Mouse (Mus musculus) cerebellum, adult 9-10 months (tissue): ENCODE measurements around the gene Epha5.
A peak's percentile ranks its signal among the peaks of the same experiment; 100 is the strongest.

Experiments
- DNase-seq: peaks from one replicate; pipeline ENCODE4 v3.0.0; 2022

The Epha5 gene

GRCm38 (mm10) chr5:84417062-84417879, at the start of gene Epha5:
Epha5 (minus strand) TSS chr5:84417382.
- DNase-seq = peak; percentile 32

DNA sequence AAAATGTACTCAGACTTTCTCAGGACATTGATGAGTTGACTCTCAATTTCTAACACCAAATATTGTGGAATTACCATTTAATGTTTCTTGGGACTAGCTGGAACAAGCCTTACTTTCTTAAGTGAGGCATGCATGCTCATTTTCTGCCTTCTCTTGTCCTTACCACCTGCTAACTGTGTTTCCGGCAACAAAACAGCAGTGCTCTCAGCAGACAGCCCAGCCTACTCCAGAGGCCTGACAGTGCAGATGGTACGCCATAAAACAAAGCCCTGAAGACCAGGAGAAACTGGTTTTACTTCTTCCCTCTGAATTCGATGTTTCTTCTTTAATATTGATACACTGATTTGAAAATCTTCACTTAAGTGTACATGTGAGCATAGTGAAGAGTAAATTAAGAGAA, 39.0 kb upstream of the Epha5 start:
- DNase-seq = no peak

GRCm38 (mm10) chr5:84454641-84455040, 37.5 kb upstream of the Epha5 start:
- DNase-seq = no peak

- no peak for DNase-seq
Measured at GRCm38 (mm10) chr5:84453839-84454238, 36.7 kb upstream of the Epha5 start.

DNA sequence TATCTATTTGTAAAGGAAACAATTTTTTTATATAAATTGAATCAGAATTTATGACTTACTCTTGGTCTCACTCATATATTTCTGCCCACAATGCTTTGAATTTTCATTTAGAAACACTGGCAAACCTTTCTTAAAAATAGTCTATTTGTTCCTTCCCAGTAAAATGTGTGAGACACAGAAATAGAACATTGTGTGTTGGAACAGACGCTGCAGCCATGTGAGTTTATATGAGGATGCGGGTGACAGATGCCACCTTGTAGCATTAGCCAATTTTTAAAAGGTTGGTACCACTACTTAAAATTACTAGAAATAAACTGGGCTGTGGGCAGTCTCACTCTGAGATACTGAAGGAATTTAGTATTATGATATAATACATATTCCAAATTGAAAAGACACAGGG, 23.1 kb upstream of the Epha5 start:
- no peak for DNase-seq

DNA sequence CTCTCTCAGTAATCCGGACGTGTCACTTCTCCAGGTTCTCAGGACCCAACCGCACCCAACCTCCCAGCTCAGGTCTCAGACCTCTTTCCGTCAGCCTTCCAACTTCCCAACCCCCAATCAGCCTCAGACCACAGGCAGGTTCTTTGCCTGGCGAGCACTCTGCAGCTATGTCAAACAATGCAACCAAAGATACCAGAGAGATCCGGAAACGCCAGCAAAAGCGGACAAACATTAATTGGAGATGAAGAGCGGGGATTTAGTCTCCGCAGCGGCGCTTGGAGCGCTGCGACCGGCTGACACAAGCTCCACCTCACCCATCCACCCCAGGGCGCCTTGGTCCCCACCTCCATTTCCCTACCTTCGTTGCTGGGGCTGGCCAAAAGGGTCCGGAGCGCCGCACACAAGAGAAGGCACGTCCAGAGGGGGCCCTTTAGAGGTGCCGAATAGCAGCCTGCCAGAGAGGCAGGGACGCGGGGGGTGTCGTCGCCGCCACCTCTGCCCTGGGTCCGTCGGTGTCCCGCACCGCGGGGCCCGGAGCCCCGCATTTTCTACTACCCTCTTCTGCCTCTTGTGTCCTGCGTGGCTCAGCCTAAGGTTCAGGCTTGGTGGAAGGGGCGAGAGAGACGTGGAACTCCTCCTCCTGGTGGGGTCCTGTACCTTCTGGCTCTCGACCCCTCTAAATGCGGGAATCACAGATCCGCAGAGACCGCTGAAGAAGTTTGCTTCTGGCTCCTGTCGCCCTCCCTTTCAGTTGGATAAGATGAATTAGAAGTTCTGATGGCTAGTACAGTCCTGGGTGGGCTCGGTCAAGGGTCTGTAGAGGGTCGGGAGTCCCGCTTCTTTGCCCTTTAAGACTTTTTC, 991 bp downstream of the Epha5 start:
- no peak for DNase-seq

DNA sequence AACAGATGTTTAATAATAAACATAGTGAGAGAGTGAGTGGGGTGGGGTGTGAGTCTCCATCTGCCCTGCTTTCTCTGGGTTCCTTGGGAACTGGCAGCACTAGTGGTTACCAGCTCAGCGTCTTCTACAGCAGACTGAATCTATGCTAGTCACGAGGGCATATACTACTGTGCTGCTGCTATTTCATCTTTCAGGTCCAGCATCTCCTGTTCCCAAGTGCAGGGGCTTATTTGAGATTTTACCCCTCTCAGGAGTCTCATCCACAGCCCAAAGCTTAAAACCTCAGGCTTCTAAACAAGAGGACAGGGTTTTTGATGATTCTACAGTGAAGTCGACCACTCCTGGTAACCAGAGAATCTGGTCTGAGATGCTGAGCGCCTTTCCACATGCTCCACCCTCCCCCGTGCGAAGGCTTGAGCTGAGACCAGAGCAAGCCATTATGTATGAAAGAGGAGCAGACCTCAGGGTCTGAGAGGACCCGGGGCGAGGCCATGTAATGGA, 2.2 kb downstream of the Epha5 start:
- no peak for DNase-seq

DNA sequence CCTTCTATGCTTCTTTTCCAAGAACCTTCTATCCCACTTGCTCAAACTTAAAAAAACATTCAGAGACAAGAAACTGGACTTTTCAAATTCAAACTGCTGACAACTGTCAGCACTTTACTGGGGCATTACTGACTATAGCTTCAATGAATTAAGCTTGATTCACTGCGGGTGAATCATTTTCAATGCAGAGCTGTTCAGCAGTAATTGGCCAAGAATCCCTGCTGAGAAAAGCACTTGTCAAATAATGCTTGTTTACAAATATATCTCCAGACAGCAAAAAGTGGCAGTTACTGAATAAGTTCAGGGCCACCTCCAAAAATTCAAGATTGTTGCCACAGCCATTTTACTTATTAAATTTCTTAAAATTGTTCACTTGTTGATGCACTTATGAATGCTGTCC, 4.2 kb downstream of the Epha5 start:
- DNase-seq = no peak

- peak; percentile 61 for DNase-seq
Measured at GRCm38 (mm10) chr5:84408370-84408769, 8.8 kb downstream of the Epha5 start.

GRCm38 (mm10) chr5:84397085-84397484, 20.1 kb downstream of the Epha5 start:
- DNase-seq = no peak

- DNase-seq = no peak
Measured at GRCm38 (mm10) chr5:84365334-84365733, 51.8 kb downstream of the Epha5 start.

DNA sequence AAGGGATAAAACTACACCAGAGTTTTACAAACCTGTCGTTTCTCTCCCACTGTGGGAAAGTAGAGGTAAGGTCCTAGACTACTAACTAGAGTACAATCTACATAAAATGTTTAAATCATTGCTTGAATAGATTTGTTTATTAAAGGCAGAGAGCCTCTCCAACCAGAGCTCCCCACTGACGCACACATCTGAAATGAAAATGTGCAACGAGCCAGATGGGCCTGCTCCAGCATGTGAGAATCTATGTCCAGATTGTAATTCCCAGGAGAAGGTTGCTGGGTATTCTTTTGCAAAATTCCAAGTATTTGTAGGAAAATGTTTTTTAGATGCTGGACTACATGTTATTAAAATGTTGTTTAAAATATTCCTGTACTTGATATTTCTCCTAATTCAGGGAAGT, 57.8 kb downstream of the Epha5 start:
- no peak for DNase-seq

DNA sequence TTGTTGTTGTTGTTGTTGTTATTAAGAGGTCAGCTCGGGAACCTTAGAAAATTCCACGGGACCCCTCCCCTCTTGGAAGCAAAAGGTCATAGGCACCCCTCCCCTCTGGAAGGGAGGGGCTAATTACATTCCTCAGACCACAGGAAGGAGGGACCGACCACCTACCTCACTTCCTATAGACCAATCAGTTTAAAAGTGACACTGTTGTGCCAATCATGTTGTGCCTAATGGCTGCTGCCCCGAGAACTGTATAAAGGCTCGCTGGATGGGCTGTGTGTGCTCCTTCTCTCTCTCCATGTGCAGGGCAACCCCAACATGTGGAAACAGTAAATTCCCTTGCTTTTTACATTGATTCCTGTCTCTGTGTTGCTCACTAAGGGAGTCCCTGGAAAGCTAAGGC, 64.1 kb downstream of the Epha5 start:
- DNase-seq = no peak

DNA sequence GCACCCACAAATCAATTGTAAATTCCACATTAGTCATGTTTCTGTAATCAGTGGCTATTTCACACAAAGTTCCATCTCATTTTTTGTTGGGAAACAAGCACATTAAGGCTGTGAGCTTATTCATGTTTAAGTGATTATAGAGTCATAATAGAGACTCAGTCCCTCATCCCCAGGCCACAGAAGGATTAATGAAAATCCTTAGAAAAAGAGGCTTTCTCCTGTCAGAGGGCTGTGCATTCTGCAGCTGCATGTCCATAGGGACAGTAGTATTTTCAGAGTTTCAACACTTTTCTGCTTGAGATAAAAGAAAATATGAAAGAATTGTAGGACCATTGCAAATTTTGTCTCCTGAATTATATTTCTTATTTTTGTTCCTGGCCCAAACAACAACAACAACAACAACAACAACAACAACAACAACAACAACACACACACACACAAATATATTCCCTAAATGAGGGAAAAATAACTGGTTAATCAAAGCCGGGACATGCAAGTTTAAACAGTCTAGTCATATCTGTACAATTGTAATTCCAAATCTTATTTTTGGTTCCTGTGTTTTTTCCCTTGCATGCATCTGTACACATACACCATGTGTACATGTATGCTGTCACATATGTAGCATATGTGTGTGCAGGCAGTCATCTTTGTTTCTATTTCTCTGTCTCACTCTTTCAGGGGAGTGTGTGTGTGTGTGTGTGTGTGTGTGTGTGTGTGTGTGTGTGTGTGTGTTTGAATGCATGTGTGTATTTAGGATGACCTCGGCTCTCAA, 70.3 kb downstream of the Epha5 start:
- DNase-seq = no peak

DNA sequence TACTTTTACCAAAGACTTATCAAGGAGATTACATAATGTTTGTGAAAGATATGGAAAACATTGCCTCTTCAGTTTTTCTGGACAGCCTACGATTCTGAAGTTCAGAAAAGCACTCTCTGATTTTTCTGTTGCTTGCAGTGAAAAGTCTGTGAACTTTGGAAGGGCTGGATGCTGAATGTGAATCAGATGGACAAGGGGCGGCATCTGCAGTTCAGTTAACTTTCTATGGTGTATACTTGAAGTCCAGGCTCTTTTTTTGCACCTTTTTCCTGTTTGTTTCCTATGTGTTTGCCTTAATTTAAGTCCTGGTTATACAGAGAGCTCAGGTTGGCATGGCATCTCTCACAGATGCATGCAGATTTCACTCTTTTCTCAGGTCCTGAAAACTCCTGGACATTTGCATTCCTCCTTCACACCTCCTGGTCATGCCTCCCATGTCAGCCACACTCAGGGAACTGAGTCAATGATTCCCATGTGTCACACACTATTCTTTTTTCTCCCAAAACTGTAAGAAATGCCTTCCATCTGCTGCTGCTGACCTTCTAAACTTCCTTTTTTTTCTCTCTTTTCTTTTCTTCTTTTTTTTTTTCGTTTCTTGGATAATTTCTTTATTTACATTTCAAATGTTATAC, 81.2 kb downstream of the Epha5 start:
- no peak for DNase-seq

DNA sequence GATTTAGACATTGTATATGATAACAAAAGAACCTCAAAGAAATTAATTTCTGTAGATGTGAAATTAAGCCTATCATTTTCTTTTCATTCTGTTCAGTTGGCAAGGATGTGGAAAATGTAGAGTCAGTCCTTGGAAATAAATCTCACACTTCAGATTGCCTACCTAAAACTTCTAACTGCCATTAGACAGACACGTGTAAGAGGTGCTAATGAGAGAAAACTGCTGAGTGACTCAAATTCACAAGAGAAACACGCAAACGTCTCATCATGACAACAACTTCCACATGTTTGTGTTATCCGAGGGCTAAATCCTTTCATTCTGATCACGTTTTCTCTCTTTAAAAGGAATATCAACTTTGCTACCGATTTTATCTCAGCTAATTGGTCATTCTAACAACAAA, 82.7 kb downstream of the Epha5 start:
- DNase-seq = no peak

DNA sequence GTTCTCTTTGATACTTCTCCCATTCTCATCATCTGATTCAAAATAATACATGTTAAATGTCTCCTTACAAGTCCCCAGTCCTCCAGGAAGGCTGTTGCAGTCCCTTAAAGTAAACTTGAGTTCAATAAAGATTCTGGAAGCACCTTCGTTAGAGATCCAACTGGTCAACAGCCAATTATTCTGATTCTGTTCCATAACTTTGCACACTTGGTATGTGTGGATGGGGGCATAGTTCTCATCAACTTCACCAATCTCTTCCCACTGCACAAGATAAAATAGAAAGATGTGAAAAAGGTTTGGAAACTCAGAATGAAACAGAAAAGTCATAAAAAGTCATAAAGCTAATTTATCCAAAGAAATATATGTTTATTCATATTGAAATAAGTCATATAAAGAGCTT, 85.6 kb downstream of the Epha5 start:
- no peak for DNase-seq

DNA sequence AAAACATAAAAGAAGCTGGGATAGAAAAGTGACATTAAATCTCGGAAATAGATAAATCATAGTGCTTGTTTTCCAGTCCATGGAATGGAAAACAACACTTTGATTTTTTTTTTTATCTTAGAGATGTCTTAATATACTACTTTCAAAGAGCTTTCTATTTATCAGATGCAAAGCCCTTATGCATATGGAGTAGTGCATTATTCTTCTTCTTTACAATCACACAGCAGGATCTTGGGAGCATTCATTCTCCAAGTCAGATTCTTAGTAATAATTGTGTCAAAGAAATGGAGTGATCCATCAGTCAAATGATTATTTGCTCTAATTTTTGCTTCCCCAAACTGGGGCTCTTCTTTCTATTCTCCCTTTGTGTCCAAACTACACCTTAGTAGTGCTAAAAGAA, 96.6 kb downstream of the Epha5 start:
- no peak for DNase-seq

GRCm38 (mm10) chr5:84320138-84320537, 97.0 kb downstream of the Epha5 start:
- DNase-seq = no peak

DNA sequence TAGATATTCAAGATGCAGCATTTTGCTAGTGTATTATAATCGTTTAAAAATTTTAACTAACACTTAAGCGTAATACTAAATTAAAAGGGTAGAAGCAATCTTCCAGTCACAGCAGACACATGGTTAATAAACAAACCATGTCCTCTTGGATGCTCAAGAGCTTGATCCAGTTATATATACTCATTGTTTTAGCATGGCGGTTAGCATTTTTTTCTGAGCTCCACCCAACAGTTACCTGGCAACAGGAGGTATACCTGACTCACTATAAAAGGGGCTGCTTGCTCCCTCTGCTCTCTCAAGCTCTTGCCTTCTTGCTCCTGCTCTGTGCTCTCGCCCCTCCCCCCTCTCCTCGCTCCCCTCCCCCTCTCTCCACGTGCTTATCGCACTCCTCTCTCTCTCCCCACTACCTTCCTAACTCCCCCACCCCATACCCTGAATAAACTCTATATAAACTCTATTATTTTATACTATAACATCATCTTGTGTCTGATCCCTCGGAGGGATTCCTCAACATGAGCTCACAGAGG, 98.3 kb downstream of the Epha5 start:
- DNase-seq = no peak

GRCm38 (mm10) chr5:84317839-84318238, 99.3 kb downstream of the Epha5 start:
- no peak for DNase-seq

DNA sequence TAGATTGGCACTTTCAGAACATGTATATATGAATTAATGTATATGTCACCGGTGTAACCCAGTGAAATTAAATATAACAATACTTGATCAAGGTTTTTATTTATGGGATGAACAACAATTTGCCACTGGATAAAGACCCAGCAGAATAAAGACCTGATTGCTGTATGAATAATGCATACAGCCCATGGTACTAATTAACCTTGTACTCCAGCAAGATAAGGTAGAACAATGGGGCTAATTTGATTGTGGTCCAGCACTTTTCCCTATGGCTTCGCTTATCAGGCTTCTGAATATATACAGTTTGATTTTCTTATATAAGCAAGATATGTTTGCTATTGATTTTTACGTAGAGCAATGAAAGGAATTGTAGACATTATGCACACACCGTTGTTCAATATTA, 103.6 kb downstream of the Epha5 start:
- DNase-seq = no peak
